Mouse (Mus musculus): ENCODE data around the gene Bmp10. TPM values are rescaled to one million over a fixed set of nuclear protein-coding genes. Genes with fewer than 3 reads are reported as not detected.

Gene Bmp10
- polyA plus RNA-seq, 1 experiment from 2014 or later: not detected

DNA sequence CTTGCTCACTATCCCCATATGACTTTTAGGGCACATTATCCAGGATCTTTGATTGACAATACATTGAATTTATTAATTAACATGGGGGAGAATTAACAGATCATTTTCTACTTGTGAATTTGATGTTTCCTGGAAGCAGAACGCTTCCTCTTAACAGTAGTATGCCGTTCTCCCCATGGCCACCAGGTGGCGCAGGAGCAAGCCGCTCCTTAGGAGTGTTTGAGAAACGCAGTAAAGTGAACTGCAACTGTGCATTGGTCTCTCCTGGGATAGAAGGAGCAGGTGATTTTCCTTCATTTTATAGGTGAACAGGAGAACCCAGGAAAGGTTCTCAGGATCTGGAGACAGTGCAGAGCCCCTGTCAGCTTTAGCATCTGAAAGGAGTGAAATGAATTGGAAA is 29.7 kb upstream of the Bmp10 start:
- Histone ChIP-seq H3K27me3 (ENCODE audit: insufficient read depth, low read length) (no peaks in the 10 kb centered on the region), H3K4me3 (ENCODE audit: low read length) (no peak overlapping the region), H3K9me3 (ENCODE audit: low read length) (no peaks in the 10 kb centered on the region), H3K4me1 (ENCODE audit: insufficient read depth, low read length) (peaks cover 6% of the 10 kb centered on the region; the same call in 1 of the 2 replicates), H3K4me2 (replicated peaks; ENCODE audit: low read depth, low read length) (no peak overlapping the region), H3K36me3 (ENCODE audit: insufficient read depth, low read length) (no peaks in the 10 kb centered on the region), H3K9ac (replicated peaks; ENCODE audit: low read length) (no peak overlapping the region), H3K27ac (ENCODE audit: low read length) (no peak overlapping the region)
- 2% methylated on average over 5 of the region's 5 CpGs for WGBS
- ATAC-seq (ENCODE audit: low FRiP score, low TSS enrichment): no peak

DNA sequence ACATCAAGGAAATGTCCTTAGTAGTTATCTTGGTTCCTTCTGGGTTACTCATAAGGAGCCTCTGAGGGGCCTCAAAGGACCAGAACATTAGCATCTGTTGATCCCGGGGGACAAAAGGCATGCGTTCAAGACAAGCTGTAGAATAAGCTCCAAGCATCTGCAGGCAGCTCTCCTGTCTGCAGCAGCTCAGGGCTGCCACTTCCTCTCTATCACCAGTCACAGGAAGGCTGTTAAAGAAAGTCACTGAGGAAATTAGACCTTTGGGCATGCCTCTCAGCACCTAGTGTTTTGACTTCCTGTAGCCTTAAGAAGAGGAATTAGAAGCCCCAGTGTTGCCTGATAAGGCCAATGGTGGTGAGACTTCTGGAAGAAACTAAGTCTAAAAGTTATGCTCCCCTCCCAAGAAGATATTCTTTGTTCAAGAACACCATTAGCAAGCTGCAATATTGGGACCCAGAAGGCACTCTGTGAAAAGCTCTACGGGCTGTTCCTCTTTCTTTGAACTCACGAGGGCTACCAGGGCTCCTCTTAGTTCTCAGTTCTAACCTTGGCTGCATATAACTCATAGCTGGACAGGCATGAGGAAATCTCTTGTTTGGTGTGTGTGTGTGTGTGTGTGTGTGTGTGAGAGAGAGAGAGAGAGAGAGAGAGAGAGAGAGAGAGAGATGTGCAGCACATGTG is 28.8 kb upstream of the Bmp10 start:
- Histone ChIP-seq H3K9ac (replicated peaks; ENCODE audit: low read length) (no peak overlapping the region), H3K4me3 (ENCODE audit: low read length) (no peak overlapping the region), H3K4me1 (ENCODE audit: insufficient read depth, low read length) (peaks cover under 1% of the 10 kb centered on the region; the same call in 1 of the 2 replicates), H3K27ac (ENCODE audit: low read length) (no peak overlapping the region), H3K36me3 (ENCODE audit: insufficient read depth, low read length) (no peaks in the 10 kb centered on the region), H3K4me2 (replicated peaks; ENCODE audit: low read depth, low read length) (no peak overlapping the region), H3K9me3 (ENCODE audit: low read length) (no peaks in the 10 kb centered on the region), H3K27me3 (ENCODE audit: insufficient read depth, low read length) (no peaks in the 10 kb centered on the region)
- ATAC-seq (ENCODE audit: low FRiP score, low TSS enrichment): no peak
- 53% methylated on average over 4 of the region's 4 CpGs for WGBS

DNA sequence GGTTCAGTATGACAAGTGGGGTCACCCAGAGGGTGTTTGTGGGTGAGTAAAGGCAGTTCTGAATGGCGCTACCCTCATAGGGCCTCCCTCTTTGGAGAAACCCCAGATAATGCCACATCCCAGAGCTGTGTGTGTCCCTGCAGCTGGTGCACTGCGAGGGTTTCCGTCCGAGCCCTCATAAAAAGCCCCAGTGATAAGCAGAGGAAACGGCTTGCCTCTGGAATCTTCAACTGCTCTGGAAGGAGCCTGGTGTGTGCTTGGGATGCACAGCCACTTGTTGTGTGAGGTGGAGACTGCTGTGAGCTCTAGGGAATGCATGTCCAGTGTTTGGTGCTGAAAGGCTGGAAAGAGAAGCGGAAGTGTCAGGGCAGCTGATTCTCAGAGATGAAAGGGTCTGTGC is 27.3 kb upstream of the Bmp10 start:
- H3K36me3 ChIP-seq (ENCODE audit: insufficient read depth, low read length): no peaks in the 10 kb centered on the region
- no peaks in the 10 kb centered on the region for H3K9me3 ChIP-seq (ENCODE audit: low read length)
- H3K27ac ChIP-seq (ENCODE audit: low read length): no peak overlapping the region
- H3K4me2 ChIP-seq (replicated peaks; ENCODE audit: low read depth, low read length): no peak overlapping the region
- no peak overlapping the region for H3K4me3 ChIP-seq (ENCODE audit: low read length)
- ATAC-seq (ENCODE audit: low FRiP score, low TSS enrichment): no peak
- no peaks in the 10 kb centered on the region for H3K27me3 ChIP-seq (ENCODE audit: insufficient read depth, low read length)
- no peak overlapping the region for H3K9ac ChIP-seq (replicated peaks; ENCODE audit: low read length)
- WGBS: 66% methylated on average over 6 of the region's 6 CpGs
- no peaks in the 10 kb centered on the region for H3K4me1 ChIP-seq (ENCODE audit: insufficient read depth, low read length)

DNA sequence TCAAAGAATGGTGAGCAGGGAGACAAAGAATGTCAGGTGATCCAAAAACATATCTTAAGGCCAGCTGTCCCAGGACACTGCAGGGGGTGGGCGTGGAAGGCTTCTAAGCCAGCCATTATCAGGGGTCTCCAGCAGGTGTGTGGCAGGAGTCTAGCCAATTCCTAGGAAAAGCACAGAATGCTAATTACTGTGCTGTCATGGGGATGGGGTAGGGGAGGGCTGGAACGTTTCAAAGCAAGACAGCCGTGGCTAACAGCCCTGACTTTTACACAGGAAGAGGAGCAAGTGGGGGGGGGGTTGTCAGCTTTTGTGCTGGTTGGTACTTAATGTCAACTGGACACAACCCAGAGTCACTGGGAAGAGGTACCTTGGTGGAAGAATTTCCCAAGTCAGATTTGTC is 16.8 kb upstream of the Bmp10 start:
- H3K27ac ChIP-seq (ENCODE audit: low read length): no peak overlapping the region
- no peak overlapping the region for H3K9ac ChIP-seq (replicated peaks; ENCODE audit: low read length)
- WGBS: 29% methylated on average over 3 of the region's 3 CpGs
- H3K9me3 ChIP-seq (ENCODE audit: low read length): no peaks in the 10 kb centered on the region
- H3K4me2 ChIP-seq (replicated peaks; ENCODE audit: low read depth, low read length): no peak overlapping the region
- H3K4me1 ChIP-seq (ENCODE audit: insufficient read depth, low read length): no peaks in the 10 kb centered on the region
- no peak for ATAC-seq (ENCODE audit: low FRiP score, low TSS enrichment)
- no peaks in the 10 kb centered on the region for H3K27me3 ChIP-seq (ENCODE audit: insufficient read depth, low read length)
- H3K36me3 ChIP-seq (ENCODE audit: insufficient read depth, low read length): no peaks in the 10 kb centered on the region
- no peak overlapping the region for H3K4me3 ChIP-seq (ENCODE audit: low read length)

DNA sequence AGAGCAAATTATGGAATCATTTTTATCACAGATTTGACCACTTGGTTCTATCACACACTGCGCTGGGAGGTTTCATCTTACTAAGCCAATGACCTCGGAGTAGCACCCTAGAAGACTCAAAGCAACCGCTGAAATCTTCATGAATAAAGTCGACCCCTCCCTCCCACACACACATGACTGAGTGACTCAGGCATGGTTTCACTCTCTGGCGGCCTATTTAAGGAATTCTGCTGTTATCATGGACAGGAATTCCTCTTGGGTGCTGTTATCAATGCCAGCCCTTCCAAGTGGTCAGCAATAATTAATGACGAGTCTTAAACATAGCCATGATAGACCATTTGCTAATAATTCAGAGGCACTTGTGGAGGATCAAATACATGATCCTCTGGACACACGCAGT is 6.5 kb upstream of the Bmp10 start:
- Histone ChIP-seq H3K27ac (ENCODE audit: low read length) (no peak overlapping the region), H3K9me3 (ENCODE audit: low read length) (no peaks in the 10 kb centered on the region), H3K4me2 (replicated peaks; ENCODE audit: low read depth, low read length) (no peak overlapping the region), H3K4me1 (ENCODE audit: insufficient read depth, low read length) (no peaks in the 10 kb centered on the region), H3K27me3 (ENCODE audit: insufficient read depth, low read length) (no peaks in the 10 kb centered on the region), H3K4me3 (ENCODE audit: low read length) (no peak overlapping the region), H3K9ac (replicated peaks; ENCODE audit: low read length) (no peak overlapping the region), H3K36me3 (ENCODE audit: insufficient read depth, low read length) (no peaks in the 10 kb centered on the region)
- no peak for ATAC-seq (ENCODE audit: low FRiP score, low TSS enrichment)
- 65% methylated on average over 7 of the region's 7 CpGs for WGBS

DNA sequence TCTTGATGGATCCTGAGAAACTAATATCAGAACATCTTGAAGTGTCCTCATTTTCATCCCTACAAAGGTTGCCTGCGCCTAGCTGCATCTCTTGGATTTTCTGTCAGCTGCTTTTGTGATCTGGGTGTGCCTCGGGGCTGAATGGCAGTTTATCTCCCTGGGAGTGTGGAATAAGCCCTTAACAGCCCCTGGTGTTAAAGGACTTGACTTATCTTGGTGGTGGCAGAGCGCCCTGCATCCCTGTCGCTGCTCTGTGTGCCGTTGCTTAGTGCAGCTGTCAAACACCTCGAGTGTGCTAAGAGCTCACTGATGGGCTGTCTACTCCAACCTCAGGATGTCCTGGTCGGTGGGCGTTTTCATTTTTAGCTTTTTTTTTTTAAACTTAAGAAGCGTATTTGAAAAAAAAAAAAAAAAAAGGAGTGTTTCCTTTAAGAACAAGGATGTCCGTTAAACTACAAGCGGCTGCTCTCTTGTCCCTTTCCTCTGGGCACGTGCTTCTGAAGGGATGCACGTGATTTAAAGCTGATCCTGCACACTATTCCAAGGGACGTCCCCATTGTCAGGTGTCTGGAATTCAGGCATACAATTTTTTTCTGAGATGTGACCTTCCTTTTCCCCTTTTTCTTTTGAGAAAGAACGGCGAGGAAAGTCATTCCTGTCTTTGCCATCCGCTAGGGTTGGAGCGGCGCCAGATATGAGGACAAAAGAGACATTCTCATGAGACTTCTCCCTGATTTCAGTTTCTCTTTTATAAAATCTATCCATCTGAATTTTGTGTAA is 4.6 kb upstream of the Bmp10 start:
- Histone ChIP-seq H3K36me3 (ENCODE audit: insufficient read depth, low read length) (no peaks in the 10 kb centered on the region), H3K4me3 (ENCODE audit: low read length) (no peak overlapping the region), H3K27ac (ENCODE audit: low read length) (no peak overlapping the region), H3K4me1 (ENCODE audit: insufficient read depth, low read length) (no peaks in the 10 kb centered on the region), H3K9me3 (ENCODE audit: low read length) (no peaks in the 10 kb centered on the region), H3K4me2 (replicated peaks; ENCODE audit: low read depth, low read length) (0 out of 2 replicates have a peak overlapping the region, but pooled peaks have one; percentile 18), H3K27me3 (ENCODE audit: insufficient read depth, low read length) (no peaks in the 10 kb centered on the region), H3K9ac (replicated peaks; ENCODE audit: low read length) (no peak overlapping the region; the same call in 1 of the 2 replicates)
- WGBS: 58% methylated on average over 19 of the region's 19 CpGs
- no peak for ATAC-seq (ENCODE audit: low FRiP score, low TSS enrichment)

DNA sequence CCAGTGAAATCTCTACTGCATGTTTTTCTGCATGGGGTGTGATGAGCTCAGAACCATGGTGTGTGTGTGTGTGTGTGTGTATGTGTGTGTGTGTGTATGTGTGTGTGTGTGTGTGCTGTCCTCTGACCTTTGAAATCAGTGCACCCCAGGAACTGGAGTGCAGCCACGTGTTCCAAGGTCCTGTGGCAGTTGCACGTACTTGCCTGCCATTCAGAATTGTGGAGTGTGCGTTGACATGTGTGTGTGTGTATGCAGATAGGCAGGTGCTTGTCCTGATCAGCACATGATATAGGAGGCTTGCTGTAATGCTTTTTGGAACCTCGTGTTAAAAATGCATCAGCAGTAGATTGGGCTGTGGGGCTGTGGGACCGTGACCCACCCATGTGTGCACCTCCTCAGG is 1.8 kb upstream of the Bmp10 start:
- ATAC-seq (ENCODE audit: low FRiP score, low TSS enrichment): no peak
- H3K4me3 ChIP-seq (ENCODE audit: low read length): no peak overlapping the region
- H3K9ac ChIP-seq (replicated peaks; ENCODE audit: low read length): no peak overlapping the region
- H3K36me3 ChIP-seq (ENCODE audit: insufficient read depth, low read length): no peaks in the 10 kb centered on the region
- no peaks in the 10 kb centered on the region for H3K4me1 ChIP-seq (ENCODE audit: insufficient read depth, low read length)
- no peaks in the 10 kb centered on the region for H3K9me3 ChIP-seq (ENCODE audit: low read length)
- no peaks in the 10 kb centered on the region for H3K27me3 ChIP-seq (ENCODE audit: insufficient read depth, low read length)
- H3K27ac ChIP-seq (ENCODE audit: low read length): no peak overlapping the region
- H3K4me2 ChIP-seq (replicated peaks; ENCODE audit: low read depth, low read length): no peak overlapping the region
- WGBS: 67% methylated on average over 5 of the region's 5 CpGs

DNA sequence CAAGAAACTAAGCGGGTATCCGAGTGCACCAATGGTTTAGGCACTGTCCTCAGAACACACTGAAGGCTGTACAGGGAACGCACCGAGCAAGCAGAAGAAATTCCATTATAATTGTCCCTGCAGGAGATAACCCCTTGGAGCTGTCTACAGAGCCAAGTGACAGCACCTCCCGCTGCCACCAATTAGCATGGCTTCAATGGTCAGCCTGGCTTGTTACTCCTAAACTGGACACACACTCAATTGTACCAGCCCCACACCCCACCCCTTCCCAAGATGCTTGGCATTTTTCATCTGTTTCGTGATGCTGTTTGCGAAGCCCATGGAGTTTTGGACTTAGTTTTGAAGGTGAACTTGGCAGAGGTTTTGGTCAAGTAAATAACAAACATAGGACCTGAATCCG is 1.2 kb upstream of the Bmp10 start:
- 87% methylated on average over 8 of the region's 8 CpGs for WGBS
- no peak for ATAC-seq (ENCODE audit: low FRiP score, low TSS enrichment)

DNA sequence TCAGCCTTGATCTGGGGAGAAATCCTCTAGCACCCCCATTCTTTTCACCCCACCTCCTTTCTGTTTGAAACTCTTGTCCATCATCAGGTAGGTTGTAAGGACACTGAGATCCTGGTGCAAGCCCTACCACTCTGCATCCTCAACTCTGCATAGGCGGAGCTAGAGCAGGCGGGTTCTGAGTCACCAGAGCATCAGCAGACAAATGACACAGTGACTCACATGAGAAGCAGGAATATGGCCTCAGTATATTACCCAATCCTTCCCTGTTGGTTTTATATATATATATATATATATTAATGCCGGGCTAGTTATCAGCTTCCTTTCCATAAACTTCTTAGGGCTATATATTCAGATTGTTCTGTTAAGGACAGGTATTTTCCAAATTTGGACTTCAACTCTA is 7.0 kb downstream of the Bmp10 start:
- Histone ChIP-seq H3K4me3 (ENCODE audit: low read length) (no peak overlapping the region), H3K9ac (replicated peaks; ENCODE audit: low read length) (no peak overlapping the region), H3K27me3 (ENCODE audit: insufficient read depth, low read length) (no peaks in the 10 kb centered on the region), H3K27ac (ENCODE audit: low read length) (no peak overlapping the region), H3K36me3 (ENCODE audit: insufficient read depth, low read length) (no peaks in the 10 kb centered on the region), H3K9me3 (ENCODE audit: low read length) (no peaks in the 10 kb centered on the region), H3K4me1 (ENCODE audit: insufficient read depth, low read length) (no peaks in the 10 kb centered on the region), H3K4me2 (replicated peaks; ENCODE audit: low read depth, low read length) (no peak overlapping the region)
- WGBS: 85% methylated on average over 3 of the region's 3 CpGs
- ATAC-seq (ENCODE audit: low FRiP score, low TSS enrichment): no peak

More for the DNA sequence above, 1.2 kb upstream of the Bmp10 start:
- Histone ChIP-seq H3K4me1 (ENCODE audit: insufficient read depth, low read length) (no peaks in the 10 kb centered on the region), H3K9ac (replicated peaks; ENCODE audit: low read length) (no peak overlapping the region), H3K27me3 (ENCODE audit: insufficient read depth, low read length) (no peaks in the 10 kb centered on the region), H3K27ac (ENCODE audit: low read length) (no peak overlapping the region), H3K36me3 (ENCODE audit: insufficient read depth, low read length) (no peaks in the 10 kb centered on the region), H3K9me3 (ENCODE audit: low read length) (no peaks in the 10 kb centered on the region), H3K4me2 (replicated peaks; ENCODE audit: low read depth, low read length) (no peak overlapping the region), H3K4me3 (ENCODE audit: low read length) (no peak overlapping the region)

DNA sequence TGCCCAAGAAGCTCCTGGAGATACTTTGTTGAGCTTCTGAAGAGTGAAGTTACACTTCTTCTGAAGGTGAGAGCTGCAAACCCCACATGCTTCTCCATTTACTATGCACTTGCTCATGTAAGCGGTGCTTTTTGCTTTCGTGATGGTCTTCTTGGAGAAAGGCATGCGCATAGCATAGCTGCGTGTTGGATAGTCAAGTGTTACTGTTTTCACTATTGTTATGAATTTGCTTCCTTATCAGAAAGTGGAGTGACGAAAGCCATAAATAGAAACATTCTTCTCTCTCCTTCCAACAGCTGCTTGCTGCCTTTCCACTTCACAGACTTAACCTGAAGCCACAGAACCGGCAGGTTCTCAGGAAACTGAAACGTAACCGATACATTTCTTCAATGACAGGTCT is 8.0 kb downstream of the Bmp10 start:
- 86% methylated on average over 8 of the region's 8 CpGs for WGBS
- no peak overlapping the region for H3K9ac ChIP-seq (replicated peaks; ENCODE audit: low read length)

More for the DNA sequence above, 8.0 kb downstream of the Bmp10 start:
- Histone ChIP-seq H3K4me3 (ENCODE audit: low read length) (no peak overlapping the region), H3K36me3 (ENCODE audit: insufficient read depth, low read length) (no peaks in the 10 kb centered on the region), H3K9me3 (ENCODE audit: low read length) (no peaks in the 10 kb centered on the region), H3K27ac (ENCODE audit: low read length) (no peak overlapping the region), H3K27me3 (ENCODE audit: insufficient read depth, low read length) (no peaks in the 10 kb centered on the region), H3K4me2 (replicated peaks; ENCODE audit: low read depth, low read length) (no peak overlapping the region), H3K4me1 (ENCODE audit: insufficient read depth, low read length) (no peaks in the 10 kb centered on the region)
- no peak for ATAC-seq (ENCODE audit: low FRiP score, low TSS enrichment)
